Mouse (Mus musculus): ENCODE data around the gene Spats2l. TPM values are rescaled to one million over a fixed set of nuclear protein-coding genes. Genes with fewer than 3 reads are reported as not detected.

The Spats2l gene
- 10 to 100 TPM; 14.8 to 18.2 TPM for total RNA-seq (2021)
- long read RNA-seq, experiment 1, partial matches to known transcripts = 0 of 8 reads
- long read RNA-seq, experiment 1, other reads (novel, unspliced or antisense) = 5 of 8 reads
- long read RNA-seq, experiment 2, transcript Spats2l-206 (14 exons, 3,929 nt) = major isoform, 10 of 24 reads
- long read RNA-seq, experiment 2, partial matches to known transcripts = 1 of 24 reads
- long read RNA-seq, experiment 2, other reads (novel, unspliced or antisense) = 13 of 24 reads

- intact Hi-C loops (cut with DNase I; ENCODE audit: low total_unique reads) = no loop called here
- peak; percentile 9 for DNase-seq
Measured at GRCm38 (mm10) chr1:57774001-57774667, at the start of gene Spats2l. TSS of gene Spats2l (plus strand) at chr1:57774162.

- DNase-seq = no peak
- intact Hi-C loops (cut with DNase I; ENCODE audit: low total_unique reads) = no loop called here
Measured at GRCm38 (mm10) chr1:57725268-57725667, 48.7 kb upstream of the Spats2l start.

GRCm38 (mm10) chr1:57735877-57736276 lies 38.1 kb upstream of the Spats2l start:
- intact Hi-C loops (cut with DNase I; ENCODE audit: low total_unique reads) = no loop called here
- DNase-seq = no peak

- DNase-seq = peak; percentile 15
- intact Hi-C loops (cut with DNase I; ENCODE audit: low total_unique reads) = no loop called here
Measured at GRCm38 (mm10) chr1:57741740-57742139, 32.2 kb upstream of the Spats2l start.

- intact Hi-C loops (cut with DNase I; ENCODE audit: low total_unique reads) = no loop called here
- DNase-seq = no peak
Measured at GRCm38 (mm10) chr1:57742266-57742665, 31.7 kb upstream of the Spats2l start.

DNA sequence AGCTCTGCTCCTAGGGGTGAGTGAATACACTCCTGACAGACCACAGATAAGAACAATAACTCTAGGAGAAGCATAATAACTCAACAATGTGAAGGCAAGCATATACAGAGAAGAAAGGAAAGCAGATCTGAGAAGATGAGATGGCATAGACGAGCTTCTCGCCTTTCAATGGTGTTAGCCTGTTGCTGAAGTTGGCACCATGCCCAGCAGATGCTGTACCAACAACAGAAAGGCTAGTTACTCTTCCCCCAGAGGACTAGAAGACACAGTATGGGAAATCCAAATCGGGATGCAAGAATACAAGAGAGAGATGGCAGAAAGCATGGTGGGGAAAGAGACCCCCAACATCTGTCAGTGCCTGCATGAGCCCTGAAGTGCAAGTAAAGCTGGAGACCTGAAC lies 22.2 kb upstream of the Spats2l start:
- peak; percentile 13 for DNase-seq
- intact Hi-C loops (cut with DNase I; ENCODE audit: low total_unique reads) = no loop called here

DNA sequence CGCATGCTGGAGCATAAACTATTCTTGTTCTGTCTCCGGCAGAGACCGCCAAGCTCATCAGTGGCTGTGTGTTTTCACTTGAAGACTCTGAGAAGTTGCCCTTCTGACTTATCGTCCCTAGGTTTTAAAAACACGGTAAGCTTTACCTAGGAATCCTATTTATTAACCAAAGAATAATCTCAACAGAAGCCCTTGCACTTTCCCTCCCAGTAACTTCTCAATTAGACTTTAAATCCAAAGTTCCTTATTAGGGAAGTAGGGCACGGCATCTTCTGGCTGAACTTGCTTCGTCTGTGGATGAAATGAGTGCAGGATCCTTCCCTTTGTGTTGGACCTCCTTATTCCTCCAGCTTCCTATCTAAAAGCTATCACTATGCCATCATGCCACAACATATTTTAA lies 7.6 kb upstream of the Spats2l start:
- no peak for DNase-seq
- intact Hi-C loops (cut with DNase I; ENCODE audit: low total_unique reads) = loop anchor here (10.0 kb wide), 1 partner anchor 342 kb away; no protein-coding TSS in a partner anchor

GRCm38 (mm10) chr1:57773326-57773725 lies 636 bp upstream of the Spats2l start:
- DNase-seq = no peak
- intact Hi-C loops (cut with DNase I; ENCODE audit: low total_unique reads) = no loop called here

DNA sequence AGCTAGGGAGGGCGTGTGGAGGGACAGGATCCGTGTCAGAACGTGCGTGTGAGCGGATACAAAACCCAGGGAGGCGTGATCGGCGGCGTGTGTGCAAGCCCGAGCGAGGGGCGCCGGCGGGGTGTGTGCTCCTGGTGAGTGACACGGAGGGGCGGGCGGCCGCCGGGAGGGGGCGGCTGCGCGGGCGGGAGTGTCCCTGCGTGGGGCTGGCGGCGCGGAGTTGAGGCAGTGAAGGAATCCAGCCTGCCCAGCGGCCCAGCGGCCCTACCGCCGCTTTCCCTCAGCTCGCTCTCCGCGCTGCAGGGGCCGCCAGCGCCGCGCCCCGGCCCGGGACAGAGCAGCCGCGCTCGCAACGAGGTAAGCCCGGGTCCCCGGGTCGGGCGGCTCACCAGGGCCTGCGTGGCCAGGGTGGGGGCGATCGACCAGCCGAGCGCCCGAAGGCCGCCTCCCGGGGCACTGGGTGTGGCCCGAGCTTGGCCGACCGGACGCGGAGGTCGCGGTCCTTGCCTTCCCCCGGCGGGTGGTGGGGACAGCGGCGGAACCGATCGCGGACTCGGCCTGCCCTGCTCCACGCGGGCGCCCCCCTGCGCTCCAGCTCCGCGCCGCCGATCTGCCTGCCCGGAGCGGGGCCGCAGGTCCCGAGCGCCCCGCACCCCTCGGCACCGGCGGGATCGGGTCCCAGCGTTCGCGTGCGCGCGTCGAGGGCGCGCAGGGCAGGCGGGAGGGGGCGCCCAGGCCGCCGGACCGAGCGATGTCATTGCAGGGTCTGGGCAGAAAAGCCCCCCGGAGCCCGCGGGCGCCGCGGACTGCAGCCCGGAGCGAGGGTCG lies 920 bp downstream of the Spats2l start:
- DNase-seq = peak; percentile 79
- intact Hi-C loops (cut with DNase I; ENCODE audit: low total_unique reads) = no loop called here

DNA sequence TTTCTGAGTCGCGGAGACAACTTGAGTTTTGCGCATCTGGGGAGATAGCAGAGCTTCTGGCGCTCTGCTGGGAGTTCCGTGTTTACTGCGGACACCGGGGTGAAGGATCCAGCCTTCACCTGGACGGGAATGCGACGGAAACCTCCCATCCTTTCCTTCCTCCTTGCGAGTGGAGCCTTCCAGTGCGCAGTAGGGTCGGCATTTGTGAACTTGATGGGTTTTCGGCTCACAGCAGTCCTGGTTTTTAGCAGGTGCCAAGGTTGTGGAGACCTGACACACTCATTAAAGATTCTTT lies 1.5 kb downstream of the Spats2l start:
- intact Hi-C loops (cut with DNase I; ENCODE audit: low total_unique reads) = no loop called here
- DNase-seq = no peak

DNA sequence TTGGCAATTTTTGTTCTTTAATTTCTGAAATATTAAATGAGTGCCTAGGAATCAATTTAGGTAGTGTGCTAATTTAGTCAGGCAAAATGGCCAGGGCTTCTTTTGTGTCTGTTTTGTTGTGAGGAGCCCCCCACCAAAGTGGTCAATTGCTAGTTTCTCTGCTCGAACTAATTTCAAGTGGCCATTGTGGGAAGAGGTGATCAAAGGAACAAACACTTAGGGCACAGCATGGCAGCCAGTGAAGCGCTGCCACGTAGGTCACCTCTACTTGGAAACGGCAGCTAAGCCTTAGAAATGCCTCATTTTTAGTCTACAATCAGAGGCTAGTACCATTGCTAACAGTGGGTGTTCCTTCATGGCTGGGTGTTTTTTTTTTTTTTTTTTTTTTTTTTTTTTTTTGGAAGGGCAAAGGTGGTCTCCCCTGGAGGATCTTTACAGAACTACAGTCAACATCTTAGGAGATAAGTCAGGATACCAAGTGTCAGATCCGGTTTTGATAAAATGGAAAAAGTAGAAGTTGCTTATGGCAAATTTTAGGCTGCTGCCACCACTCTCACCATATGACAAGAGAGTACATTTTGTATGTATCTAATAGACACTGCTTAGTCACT lies 2.8 kb downstream of the Spats2l start:
- DNase-seq = no peak
- intact Hi-C loops (cut with DNase I; ENCODE audit: low total_unique reads) = no loop called here

- DNase-seq = no peak
- intact Hi-C loops (cut with DNase I; ENCODE audit: low total_unique reads) = no loop called here
Measured at GRCm38 (mm10) chr1:57784300-57784699, 10.3 kb downstream of the Spats2l start.

DNA sequence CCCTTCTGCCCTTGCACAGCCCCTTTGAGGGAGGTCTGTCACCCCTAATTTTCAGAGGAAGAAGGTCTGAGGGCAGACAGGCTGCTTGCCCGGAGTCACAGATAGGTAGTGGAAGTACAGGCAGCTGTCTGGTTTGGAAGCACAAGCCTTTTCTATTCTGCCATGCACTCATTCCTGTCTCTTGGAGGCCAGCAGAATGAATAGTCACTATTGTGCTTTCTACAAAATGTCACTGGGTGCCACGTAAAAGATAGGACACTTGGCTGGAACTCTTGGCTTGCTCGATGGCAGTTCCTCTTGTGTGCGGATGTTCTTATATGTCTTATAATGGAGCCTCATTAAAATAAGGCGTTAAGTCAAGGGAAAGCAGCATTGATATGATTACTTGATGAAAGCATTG lies 15.9 kb downstream of the Spats2l start:
- intact Hi-C loops (cut with DNase I; ENCODE audit: low total_unique reads) = no loop called here
- no peak for DNase-seq

- no peak for DNase-seq
- intact Hi-C loops (cut with DNase I; ENCODE audit: low total_unique reads) = no loop called here
Measured at GRCm38 (mm10) chr1:57792212-57792611, 18.2 kb downstream of the Spats2l start.

GRCm38 (mm10) chr1:57795838-57796237 lies 21.9 kb downstream of the Spats2l start:
- intact Hi-C loops (cut with DNase I; ENCODE audit: low total_unique reads) = no loop called here
- DNase-seq = no peak

DNA sequence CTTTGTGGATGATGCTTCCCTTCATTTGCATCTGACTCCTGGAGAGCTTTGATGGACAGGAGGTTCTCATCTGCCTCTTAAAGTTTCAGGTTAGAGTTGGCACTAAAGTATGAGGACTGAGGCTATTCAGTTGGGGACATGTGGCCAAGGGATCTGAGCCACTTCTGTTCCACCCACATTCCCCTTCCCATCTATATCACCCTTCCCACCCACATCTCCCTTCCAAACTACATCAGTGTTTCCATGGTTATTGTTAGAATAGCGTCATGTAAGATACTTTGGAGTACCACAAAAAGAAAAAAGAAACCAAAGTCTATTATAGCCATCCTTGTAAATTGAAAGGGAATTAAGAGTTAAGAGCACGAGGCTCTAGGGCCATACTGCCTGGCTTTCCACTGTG lies 25.4 kb downstream of the Spats2l start:
- no peak for DNase-seq
- intact Hi-C loops (cut with DNase I; ENCODE audit: low total_unique reads) = no loop called here

DNA sequence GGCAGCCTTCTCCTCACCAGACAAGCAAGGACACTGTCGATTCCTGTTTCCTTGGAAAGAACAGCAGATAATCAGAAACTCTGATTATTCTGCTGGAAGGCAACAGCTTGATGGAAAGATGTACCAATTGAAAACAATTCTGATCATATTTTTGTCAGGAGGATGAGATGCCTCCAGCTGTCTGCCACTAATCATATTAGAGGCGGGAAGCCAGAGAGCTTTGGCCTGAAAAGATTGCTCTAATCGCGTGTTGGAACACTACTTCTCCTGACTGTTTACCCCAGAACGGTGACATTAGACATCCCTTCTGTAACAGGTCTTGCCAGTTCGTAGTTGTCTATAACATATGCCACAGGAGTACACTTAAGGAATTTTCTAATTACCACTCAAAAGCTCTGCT lies 26.9 kb downstream of the Spats2l start:
- intact Hi-C loops (cut with DNase I; ENCODE audit: low total_unique reads) = no loop called here
- DNase-seq = no peak

- intact Hi-C loops (cut with DNase I; ENCODE audit: low total_unique reads) = no loop called here
- no peak for DNase-seq
Measured at GRCm38 (mm10) chr1:57806126-57806525, 32.2 kb downstream of the Spats2l start.

GRCm38 (mm10) chr1:57807882-57808281 lies 33.9 kb downstream of the Spats2l start:
- no peak for DNase-seq
- intact Hi-C loops (cut with DNase I; ENCODE audit: low total_unique reads) = no loop called here

DNA sequence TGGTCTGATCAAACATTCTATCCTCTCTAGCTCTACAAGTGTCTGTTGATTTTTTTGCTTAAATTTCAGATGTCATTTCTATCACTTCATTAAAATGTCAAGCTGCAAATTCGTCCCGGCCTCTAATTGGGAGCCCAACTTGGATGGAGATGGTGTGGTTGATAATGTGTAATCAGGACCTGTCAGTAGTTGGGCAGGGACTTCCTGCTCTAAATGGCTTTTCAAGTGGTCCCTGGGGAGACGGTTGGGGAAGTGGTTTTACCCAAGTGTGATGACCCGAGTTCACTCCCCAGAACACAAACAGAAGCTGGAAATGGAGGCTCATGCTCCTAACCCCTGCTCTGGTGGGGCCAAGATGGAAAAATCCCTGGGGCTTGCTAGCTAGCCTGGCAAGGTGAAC lies 36.3 kb downstream of the Spats2l start:
- no peak for DNase-seq
- intact Hi-C loops (cut with DNase I; ENCODE audit: low total_unique reads) = loop anchor here (10.0 kb wide), 1 partner anchor 75 kb away; no protein-coding TSS in a partner anchor
